Mouse (Mus musculus): ENCODE data around the gene Fancc.

- TF ChIP-seq CTCF (conservative IDR thresholded peaks at IDR 0.05; ENCODE audit: insufficient read depth, insufficient read length, low read depth, low read length) (no peak), POLR2A (IDR thresholded peaks at IDR 0.05; ENCODE audit: low read depth, low read length) (no peak)
These were observed 166.7 kb downstream of the Fancc start for GRCm38 (mm10) chr13:63330236-63330860.

Measured in kidney, adult 2 months (tissue).